Mouse (Mus musculus) CH12.LX (cell line): ENCODE data around the gene Olfr645.

Experiments used
- CHD2 ChIP-seq: IDR thresholded peaks from 2 replicates; pipeline ENCODE4 v1.6.1; 2011; ENCODE audit warnings: low read length, improper control_type of control experiment
- CTCF ChIP-seq, 2 experiments: IDR thresholded peaks in 1 of 2; conservative IDR thresholded peaks in 1 of 2; 2 replicates each; pipeline ENCODE4 v1.5.1; 2011 to 2012; ENCODE audit warnings: low read depth in 2 of 2, low read length in 2 of 2, improper control_type of control experiment in 1 of 2, inconsistent platforms in 1 of 2, mild to moderate bottlenecking in 1 of 2, moderate library complexity in 1 of 2
- GABPA ChIP-seq: IDR thresholded peaks from 2 replicates; pipeline ENCODE4 v1.6.1; 2012; ENCODE audit warnings: low read depth, low read length, improper control_type of control experiment, inconsistent platforms; ENCODE audit not compliant: insufficient replicate concordance
- HCFC1 ChIP-seq: IDR thresholded peaks from 2 replicates; pipeline ENCODE4 v1.6.1; 2012; ENCODE audit warnings: low read depth, mild to moderate bottlenecking, inconsistent platforms, low read length, improper control_type of control experiment
- POLR2A ChIP-seq: IDR thresholded peaks from 2 replicates; pipeline ENCODE4 v1.6.1; 2011; ENCODE audit warnings: low read depth, mild to moderate bottlenecking, improper control_type of control experiment, low read length
- ZC3H11A ChIP-seq: IDR thresholded peaks from 2 replicates; pipeline ENCODE4 v1.6.1; 2012; ENCODE audit warnings: low read depth, mild to moderate bottlenecking, inconsistent platforms, low read length, improper control_type of control experiment
- ZKSCAN1 ChIP-seq: IDR thresholded peaks from 2 replicates; pipeline ENCODE4 v1.6.1; 2012; ENCODE audit warnings: low read depth, inconsistent platforms, low read length, improper control_type of control experiment, borderline replicate concordance

DNA sequence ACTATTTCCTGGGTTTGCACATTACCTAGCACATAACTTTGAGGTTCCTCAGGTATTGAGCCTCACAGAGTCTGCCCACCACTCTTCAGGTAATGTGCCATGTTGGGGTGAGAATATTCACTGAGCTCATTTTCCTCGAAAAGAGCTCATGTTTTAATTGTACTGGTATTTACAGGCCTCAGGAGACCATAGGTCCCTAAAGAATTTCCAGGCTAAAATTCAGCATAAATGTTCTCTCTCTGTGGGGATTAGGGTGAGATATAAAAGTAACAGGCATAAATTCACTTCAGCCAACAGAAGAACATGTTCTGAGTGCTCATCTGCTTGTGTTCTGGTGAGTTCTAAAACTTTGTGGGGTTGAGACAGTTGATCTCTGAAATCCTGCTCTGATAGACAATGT is 50.1 kb downstream of the Olfr645 start, which contains the start of gene Olfr641:
- TF ChIP-seq POLR2A (no peak), HCFC1 (no peak), CTCF (conservative IDR thresholded peaks at IDR 0.05 in 1 of 2, IDR thresholded peaks at IDR 0.05 in 1 of 2; ENCODE audit: low read depth in 2 of 2, low read length in 2 of 2) (no peak), CHD2 (no peak), GABPA (no peak), ZKSCAN1 (no peak), ZC3H11A (no peak)
